Mouse (Mus musculus): ENCODE measurements around the gene Spata7. TPM values are rescaled to one million over a fixed set of nuclear protein-coding genes. Genes with fewer than 3 reads are reported as not detected.

The Spata7 gene
- 1.2 TPM for polyA plus RNA-seq (2017; shearing (Covaris generic))

DNA sequence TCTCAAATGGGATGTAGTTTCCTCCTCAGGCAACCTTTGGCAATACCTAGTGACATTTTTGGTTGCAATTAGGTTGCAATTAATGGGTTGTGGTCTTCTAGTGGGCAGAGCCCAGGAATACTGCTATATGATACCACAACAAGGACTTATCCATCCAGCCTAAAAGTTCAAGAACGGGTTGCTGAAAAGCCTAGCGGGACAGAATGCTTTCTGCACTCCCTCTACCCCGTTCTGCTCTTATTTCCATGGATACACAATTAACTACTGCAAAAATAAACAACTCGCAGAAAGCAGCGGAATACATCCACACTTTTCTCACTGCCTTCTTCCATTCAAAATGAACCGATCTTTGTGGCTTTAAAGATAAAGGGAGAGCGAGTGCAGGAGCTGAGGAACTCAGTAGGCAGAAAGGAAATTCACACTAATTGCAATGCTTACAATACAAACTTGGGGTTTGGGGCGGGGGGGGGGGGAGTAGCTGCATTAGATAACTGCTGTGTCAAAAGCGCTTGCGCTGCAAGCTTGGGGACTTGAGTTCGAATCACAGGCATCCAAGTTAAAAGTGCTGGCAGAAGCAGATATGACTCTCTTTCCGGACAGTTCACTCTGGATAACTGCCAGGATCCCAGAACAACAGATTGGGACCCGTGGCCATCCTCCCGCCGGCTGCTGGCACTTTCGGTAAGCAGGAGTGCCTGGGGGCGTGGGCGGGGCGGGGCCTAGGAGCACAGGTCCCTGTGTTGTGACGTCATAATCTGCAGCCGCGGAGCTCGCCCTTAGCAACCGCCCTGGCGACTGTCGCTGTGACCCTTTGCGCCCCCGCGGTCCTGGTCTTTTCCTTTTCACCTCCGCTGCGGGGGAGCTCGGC is at the start of gene Spata7:
Gene Spata7, plus strand, starts transcription at position 766 of the 868 bp plus-strand sequence.

Other genes with a start within 250 kb of the Spata7 start
- gene Kcnk10, start 49.8 kb upstream of the Spata7 start, polyA plus RNA-seq (2017; shearing (Covaris generic)): 0.05 TPM
- 3.1 TPM for gene Ptpn21, start 109.2 kb downstream of the Spata7 start, polyA plus RNA-seq (2017; shearing (Covaris generic))
- 115 TPM for gene Zc3h14, start 118.8 kb downstream of the Spata7 start, polyA plus RNA-seq (2017; shearing (Covaris generic))